Mouse (Mus musculus) liver, adult (tissue): ENCODE data around the gene Rsc1a1.

Experiments used
- GATA4 ChIP-seq: IDR thresholded peaks from 2 replicates; pipeline ENCODE4 v1.6.1; 2014; ENCODE audit warnings: mild to moderate bottlenecking, low read length; ENCODE audit not compliant: insufficient replicate concordance

Rsc1a1 gene

DNA sequence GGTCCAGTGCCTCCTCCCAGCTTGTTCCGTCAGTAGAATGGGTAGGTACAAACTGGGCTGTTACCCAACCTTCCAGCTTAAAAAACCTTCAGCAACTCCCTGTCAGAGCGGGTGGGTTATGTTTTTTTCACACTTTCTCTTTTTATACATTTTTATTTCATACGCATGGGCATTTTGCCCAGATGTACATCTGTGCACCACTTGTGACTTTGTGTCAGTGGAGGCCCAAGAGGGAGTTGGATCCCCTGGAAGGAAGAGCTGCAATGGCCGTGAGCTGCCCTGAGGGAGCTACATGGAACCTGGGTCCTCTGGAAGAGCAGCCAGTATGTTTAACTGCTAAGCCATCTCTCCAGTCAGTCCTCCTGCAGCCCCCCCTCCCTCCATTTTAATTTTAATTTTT, 14.0 kb downstream of the Rsc1a1 start:
- TF ChIP-seq GATA4 = no peak

DNA sequence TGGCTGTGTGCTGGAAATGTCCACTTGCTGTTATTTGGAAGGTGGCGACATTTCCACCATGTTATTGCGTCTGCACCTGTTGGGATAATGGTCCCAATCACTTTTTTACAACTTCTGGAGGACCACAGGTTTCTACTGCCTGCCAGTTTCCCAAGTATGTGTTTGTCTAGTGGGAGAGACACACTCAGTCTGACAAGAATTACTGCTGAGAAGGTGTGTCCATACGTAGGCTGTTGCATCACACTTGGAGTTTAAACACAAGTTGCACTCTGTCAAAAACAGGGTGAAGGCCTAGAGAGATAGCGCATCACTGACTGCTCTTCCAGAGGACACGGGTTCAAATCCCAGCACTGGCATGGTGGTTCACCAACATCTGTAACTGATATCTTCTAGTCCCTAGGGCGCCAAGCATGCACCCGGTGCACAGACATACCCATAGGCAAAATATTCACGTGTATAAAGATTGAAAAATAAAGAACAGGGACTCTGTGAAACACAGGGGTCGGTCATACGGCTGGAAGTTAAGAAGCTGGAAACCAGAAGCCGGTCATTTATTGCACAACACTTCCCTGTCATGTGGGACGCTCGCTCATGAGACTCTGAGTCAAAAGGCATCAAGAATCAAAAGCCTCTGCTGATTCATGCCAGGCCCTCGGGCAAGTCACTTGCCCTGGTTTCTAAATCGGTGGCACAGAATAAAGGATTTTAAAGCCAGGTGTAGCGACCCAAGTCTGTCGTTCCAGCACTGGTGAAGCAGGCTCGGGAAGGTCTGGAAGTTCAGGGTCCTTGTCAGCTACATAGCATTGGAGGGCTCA, 15.3 kb downstream of the Rsc1a1 start:
- no peak for TF ChIP-seq GATA4

- TF ChIP-seq GATA4 = no peak
These were observed 20.6 kb downstream of the Rsc1a1 start, which contains the start of gene Plekhm2 for GRCm38 (mm10) chr4:141664799-141665198. Gene Plekhm2 (minus strand): TSS chr4:141664899.

GRCm38 (mm10) chr4:141664011-141664745, 21.2 kb downstream of the Rsc1a1 start:
- TF ChIP-seq GATA4 = no peak

GRCm38 (mm10) chr4:141663122-141663931, 22.1 kb downstream of the Rsc1a1 start:
- no peak for TF ChIP-seq GATA4

DNA sequence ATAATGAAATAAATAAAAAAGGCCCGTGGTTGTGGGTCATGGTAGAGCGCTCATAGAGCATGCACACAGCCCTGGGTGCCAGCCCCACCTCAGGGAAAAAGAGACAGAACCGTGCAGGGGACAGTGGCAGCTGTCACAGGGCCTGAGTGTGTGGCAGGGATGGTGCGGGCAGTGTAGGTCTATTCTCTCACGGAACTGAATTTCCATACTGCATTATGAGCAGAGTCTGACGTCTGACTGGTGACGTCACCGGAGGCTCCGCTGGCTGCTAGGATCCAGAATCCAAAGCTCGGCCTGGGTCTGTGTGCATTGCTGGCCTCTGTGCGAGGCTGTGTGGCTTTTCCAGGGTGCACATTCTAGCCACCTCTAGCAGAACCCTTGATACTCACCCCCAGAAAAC, 24.5 kb downstream of the Rsc1a1 start:
- TF ChIP-seq GATA4 = no peak

- TF ChIP-seq GATA4 = no peak
These were observed 25.7 kb downstream of the Rsc1a1 start for GRCm38 (mm10) chr4:141659739-141660138.

DNA sequence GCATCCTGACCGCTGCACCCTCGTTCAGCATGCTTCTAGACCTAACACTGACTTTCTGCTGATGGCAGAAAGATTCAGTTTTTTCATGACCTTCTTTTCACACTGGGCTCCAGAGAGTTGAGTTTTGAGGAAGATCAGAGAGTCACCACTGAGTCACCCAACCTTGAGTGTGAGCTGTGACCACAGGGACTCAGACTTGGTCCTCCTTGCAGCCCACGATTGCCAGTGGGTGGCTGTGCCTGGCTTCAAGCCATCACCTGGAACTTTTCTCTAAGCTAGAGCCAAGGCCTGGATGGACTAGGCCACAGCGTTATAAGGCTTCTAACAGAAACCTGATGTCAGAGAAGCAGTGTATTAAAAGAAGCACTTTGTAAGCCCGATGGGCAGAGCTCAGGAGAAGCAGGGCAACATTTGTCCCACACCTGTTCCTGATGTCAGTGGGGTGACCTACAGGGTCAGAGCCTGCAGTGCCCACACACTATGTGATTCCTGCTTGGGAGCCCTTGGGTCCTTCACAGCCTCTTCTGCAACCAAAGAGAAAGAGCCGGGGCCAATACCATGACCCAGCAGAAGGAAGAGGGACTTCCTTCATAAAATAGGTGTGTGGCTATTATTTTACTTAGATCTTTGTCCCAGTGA, 26.4 kb downstream of the Rsc1a1 start:
- TF ChIP-seq GATA4 = no peak

DNA sequence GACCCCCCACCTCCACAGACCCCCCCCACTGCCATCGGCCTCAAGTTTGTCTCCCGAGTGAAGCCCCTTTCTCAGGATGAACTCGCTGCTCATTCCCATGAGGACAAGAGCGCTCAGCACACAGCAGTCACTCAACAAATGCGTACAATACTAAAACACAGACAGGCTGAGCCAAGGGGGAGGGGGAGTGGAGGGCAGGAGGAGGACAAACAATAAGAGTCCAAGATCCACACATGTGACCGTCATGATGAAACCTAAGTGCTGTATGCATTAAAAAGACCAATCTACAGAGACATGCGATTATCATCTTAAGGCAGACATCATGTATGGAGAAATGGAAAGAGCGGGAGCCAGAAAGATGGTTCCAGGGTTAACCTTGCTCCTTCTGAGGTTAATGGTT, 28.5 kb downstream of the Rsc1a1 start:
- no peak for TF ChIP-seq GATA4

GRCm38 (mm10) chr4:141655908-141656608, 29.3 kb downstream of the Rsc1a1 start:
- TF ChIP-seq GATA4 = no peak

DNA sequence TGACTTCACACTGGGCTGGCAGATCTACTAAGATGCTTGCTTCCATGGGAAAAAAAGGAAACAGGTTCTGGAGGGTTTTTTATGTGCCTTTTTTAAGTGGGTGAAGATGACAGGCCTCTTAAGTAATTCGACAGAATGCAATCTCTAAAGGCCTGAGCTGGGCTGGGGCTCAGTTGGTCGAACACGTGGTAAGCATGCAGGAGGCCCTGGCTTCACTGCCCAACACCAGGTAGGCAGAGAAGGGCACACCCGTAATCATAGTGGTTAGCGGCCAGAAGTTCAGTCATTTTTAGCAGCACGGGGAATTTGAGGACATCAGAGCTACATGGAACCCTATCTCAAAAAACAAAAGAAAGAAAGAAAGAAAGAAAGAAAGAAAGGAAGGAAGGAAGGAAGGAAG, 30.9 kb downstream of the Rsc1a1 start:
- no peak for TF ChIP-seq GATA4

- no peak for TF ChIP-seq GATA4
These were observed 31.6 kb downstream of the Rsc1a1 start for GRCm38 (mm10) chr4:141653813-141654212.

GRCm38 (mm10) chr4:141653044-141653443, 32.4 kb downstream of the Rsc1a1 start:
- TF ChIP-seq GATA4 = no peak

DNA sequence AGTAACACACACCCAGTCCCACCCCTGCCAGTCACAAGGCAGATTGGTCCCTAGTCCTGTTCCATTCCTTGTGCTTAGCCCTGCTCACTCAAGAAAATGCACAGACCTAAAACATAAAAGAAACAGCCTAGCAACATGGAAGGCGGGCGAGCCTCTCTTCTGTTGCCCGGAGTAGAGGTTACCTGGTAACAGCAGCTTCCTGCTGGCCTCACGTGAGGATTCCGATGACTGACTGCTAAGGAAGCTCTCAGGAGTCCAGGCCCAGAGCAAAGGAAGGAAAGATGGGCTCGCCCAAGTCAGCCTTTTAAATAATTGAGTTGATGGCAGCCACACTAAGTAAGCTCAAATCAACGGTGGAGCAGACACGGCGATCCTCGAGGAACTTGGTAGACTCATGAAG, 33.5 kb downstream of the Rsc1a1 start:
- no peak for TF ChIP-seq GATA4
